Mouse (Mus musculus): ENCODE results near the gene Ism2. TPM values are rescaled to one million over a fixed set of nuclear protein-coding genes. Genes with fewer than 3 reads are reported as not detected.

The Ism2 gene
- polyA plus RNA-seq, 1 experiment from 2014 or later: 1.4 TPM

DNA sequence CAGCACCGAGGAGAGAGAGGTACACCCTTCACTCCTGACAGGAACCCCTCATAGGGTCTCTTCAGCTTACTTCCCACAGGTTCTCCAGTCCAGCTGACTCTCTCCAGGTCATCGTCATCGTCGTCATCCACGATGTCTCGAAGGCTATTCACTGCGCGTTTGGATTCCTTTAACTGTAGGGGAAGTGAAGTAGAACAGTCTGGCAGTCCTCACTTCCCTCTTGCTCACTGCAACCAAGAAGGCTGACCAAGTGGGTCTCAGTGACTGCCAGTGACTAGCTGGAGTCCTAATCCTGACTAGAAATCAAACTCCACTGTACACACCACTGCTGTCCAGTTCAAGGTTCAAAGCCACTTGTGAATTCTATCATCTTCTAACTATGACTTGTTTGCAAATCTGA is 38.9 kb downstream of the Ism2 start:
- no peak for DNase-seq (ENCODE audit: low spot score)
- H3K36me3 ChIP-seq: peaks cover 82% of the 10 kb centered on the region
- H3K4me1 ChIP-seq: peaks cover 10% of the 10 kb centered on the region
- H3K4me3 ChIP-seq: no peak overlapping the region
- no peaks in the 10 kb centered on the region for H3K9me3 ChIP-seq (replicated peaks)
- 93% methylated on average over 8 of the region's 8 CpGs for WGBS
- no peak overlapping the region for H3K27ac ChIP-seq (replicated peaks)
- no peaks in the 10 kb centered on the region for H3K27me3 ChIP-seq (ENCODE audit: low read depth, poor library complexity, severe bottlenecking)

DNA sequence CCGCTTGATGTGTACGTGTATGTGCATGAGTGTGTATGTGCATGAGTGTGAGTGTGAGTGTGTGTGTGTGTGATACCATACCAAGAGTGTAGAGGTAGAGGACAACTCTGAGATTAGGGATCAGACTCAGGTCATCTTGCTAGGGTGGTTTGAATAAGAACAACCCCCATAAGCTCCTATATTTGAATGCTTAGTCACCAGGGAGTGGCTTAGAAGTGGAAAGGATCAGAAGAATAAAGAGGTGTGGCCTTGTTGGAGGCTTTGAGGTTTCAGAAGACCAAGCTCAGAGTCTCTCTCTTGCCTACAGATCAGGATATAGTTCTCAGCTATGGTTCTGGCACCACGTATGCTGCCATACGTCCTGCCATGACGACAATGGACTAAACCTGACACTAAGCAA is 42.9 kb downstream of the Ism2 start:
- Histone ChIP-seq H3K27me3 (ENCODE audit: low read depth, poor library complexity, severe bottlenecking) (no peaks in the 10 kb centered on the region), H3K36me3 (peaks cover 95% of the 10 kb centered on the region), H3K9me3 (replicated peaks) (no peaks in the 10 kb centered on the region), H3K4me1 (no peaks in the 10 kb centered on the region), H3K27ac (replicated peaks) (no peak overlapping the region), H3K4me3 (no peak overlapping the region)
- WGBS: 94% methylated on average over 5 of the region's 5 CpGs
- no peak for DNase-seq (ENCODE audit: low spot score)

DNA sequence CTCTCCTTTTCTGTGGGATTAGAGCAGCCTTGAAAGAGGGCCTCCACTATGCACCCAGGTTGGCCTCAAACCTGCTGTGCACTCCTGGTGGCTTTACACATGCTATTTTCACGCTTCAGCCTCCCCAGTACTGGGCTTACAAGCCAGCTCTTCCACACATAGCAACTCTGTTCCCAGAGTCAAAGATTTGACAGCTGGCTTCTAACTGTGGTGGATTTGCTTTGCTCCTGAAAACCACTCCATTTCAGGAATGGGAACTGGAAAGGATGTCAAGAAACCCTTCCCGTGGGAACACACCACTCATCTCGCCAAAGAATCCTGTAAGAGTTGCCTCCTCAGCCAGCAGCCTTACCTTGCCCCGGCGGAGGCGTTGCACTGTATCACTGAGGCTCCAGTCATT is 45.6 kb downstream of the Ism2 start:
- Histone ChIP-seq H3K27me3 (ENCODE audit: low read depth, poor library complexity, severe bottlenecking) (no peaks in the 10 kb centered on the region), H3K27ac (replicated peaks) (no peak overlapping the region), H3K9me3 (replicated peaks) (no peaks in the 10 kb centered on the region), H3K4me3 (no peak overlapping the region), H3K36me3 (peaks cover 96% of the 10 kb centered on the region), H3K4me1 (no peaks in the 10 kb centered on the region)
- DNase-seq (ENCODE audit: low spot score): no peak
- WGBS: 92% methylated on average over 6 of the region's 6 CpGs

DNA sequence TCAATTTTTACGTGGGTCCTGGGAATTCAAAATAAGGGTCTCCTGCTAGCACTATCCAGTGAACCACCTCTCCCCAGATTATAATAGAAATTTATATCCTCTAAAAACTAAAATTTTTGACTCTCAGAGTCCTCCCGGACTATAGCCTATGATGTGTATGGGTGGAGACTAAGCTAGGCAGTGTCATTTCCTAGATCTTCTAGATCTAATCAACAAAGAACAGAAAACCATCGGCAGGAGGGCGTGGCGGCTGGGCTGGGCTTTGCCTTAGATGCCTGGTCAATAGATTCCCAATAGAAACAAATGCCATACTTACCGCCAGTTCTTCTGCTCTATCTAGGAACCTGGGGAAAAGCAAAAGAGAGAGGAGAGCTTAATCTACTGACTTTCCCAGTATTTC is 49.3 kb downstream of the Ism2 start:
- no peaks in the 10 kb centered on the region for H3K9me3 ChIP-seq (replicated peaks)
- DNase-seq (ENCODE audit: low spot score): no peak
- no peaks in the 10 kb centered on the region for H3K4me1 ChIP-seq
- H3K4me3 ChIP-seq: no peak overlapping the region
- H3K27me3 ChIP-seq (ENCODE audit: low read depth, poor library complexity, severe bottlenecking): no peaks in the 10 kb centered on the region
- H3K36me3 ChIP-seq: peaks cover 92% of the 10 kb centered on the region
- no peak overlapping the region for H3K27ac ChIP-seq (replicated peaks)
- WGBS: 95% methylated on average over 6 of the region's 6 CpGs

DNA sequence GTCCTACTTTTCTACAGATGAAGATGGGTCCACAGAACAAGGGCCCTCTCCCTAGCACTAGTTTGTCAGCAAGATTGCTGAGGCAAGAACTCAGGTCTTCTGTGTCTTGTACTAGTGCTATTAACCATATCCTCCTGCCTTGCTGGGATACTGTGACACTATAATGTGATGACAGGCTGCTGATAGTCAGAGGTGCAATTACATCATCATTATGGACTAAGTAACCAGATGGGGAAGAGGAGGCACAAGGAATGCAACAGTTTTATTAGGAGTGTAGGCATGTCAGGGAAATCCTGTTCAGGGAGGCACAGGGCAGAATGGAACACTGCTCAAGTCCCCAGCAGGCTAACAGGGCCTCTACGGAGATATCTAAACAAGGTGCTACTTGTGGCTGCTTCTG is 60.9 kb downstream of the Ism2 start, which contains the start of gene Noxred1:
TSS of gene Noxred1 (minus strand) at position 101 of the 400 bp plus-strand sequence.
- 89% methylated on average over 1 of the region's 1 CpGs for WGBS
- no peaks in the 10 kb centered on the region for H3K9me3 ChIP-seq (replicated peaks)
- no peaks in the 10 kb centered on the region for H3K4me1 ChIP-seq

DNA sequence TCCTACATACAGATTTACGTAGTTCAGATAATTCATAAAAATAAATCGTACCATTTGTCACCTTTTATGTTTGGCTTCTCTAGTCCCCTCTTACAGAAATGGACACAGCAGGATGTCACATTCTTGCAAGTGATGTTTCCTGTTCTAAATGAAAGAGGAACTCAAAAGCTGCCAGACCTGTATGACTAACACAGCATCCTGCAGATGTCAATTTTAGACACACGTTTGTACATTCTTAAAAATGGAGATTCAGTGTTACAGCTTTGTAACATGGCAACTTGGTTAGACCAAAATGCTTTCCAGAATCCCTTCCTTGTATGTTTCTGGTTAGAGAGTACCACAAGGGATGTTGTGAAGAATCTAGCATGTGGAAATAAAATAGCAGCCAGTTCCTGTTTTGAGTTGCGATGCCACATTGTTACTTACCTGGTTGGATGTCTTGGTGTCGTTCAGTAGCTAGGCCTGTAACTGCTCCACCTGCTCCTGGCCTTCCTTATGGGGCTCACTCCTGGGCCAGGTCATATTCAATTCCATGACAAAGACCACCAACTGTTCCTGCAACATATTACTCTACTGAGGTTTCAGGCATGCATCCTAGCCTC is 62.5 kb downstream of the Ism2 start:
- WGBS: 85% methylated on average over 5 of the region's 5 CpGs
- Histone ChIP-seq H3K27me3 (ENCODE audit: low read depth, poor library complexity, severe bottlenecking) (no peaks in the 10 kb centered on the region), H3K27ac (replicated peaks) (no peak overlapping the region), H3K36me3 (peaks cover 41% of the 10 kb centered on the region), H3K9me3 (replicated peaks) (no peaks in the 10 kb centered on the region), H3K4me3 (no peak overlapping the region), H3K4me1 (no peaks in the 10 kb centered on the region)
- DNase-seq (ENCODE audit: low spot score): no peak

More for the DNA sequence above, 60.9 kb downstream of the Ism2 start, which contains the start of gene Noxred1:
- Histone ChIP-seq H3K27me3 (ENCODE audit: low read depth, poor library complexity, severe bottlenecking) (no peaks in the 10 kb centered on the region), H3K36me3 (peaks cover 53% of the 10 kb centered on the region), H3K27ac (replicated peaks) (no peak within 1 kb of the TSS), H3K4me3 (no peak within 1 kb of the TSS)
- no peak for DNase-seq (ENCODE audit: low spot score)

DNA sequence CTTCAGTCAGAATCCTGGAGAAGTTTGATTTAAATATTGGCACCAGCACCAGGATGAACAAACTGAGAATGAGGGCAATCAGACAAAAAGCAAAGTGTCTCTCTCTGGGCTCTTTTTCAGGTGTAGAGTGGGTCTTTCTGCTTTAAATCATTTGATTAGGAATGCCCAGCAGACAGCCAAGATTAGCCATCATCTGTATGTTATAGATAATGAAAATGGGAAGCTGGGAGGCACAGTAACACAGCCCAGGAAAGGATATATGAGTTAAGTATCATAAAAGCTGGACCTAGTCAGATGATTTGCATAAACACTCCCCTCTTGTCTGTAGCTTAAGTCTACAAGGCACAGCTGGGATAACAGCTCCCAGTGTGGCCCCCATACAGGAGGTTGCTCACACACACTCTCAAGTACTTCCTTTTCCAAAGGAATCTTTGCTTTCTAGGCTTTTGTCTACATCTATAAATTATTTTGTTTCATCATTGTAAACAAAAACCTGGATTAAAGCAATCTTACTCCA is 69.1 kb downstream of the Ism2 start:
- Histone ChIP-seq H3K9me3 (replicated peaks) (no peaks in the 10 kb centered on the region), H3K36me3 (no peaks in the 10 kb centered on the region), H3K27ac (replicated peaks) (no peak overlapping the region)

DNA sequence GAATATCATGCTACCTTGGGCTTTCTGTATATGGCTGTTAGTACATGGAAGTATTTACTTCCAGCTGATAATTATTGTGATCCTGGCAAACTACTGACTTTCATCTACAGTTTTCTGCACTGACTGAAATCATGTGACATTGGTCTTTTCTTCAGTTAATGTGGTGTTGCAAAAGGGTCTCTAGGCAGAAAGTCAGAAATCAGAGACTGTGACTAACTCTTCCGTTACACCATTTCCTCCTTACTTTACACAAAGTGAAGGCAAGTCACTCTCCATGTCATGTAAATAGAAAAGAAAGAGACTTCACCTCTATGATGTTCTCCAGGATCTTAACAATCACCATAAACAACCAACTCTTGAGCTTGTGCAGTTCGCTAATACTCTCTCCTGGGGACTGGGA is 69.9 kb downstream of the Ism2 start:
- Histone ChIP-seq H3K9me3 (replicated peaks) (no peaks in the 10 kb centered on the region), H3K4me1 (no peaks in the 10 kb centered on the region), H3K27ac (replicated peaks) (no peak overlapping the region), H3K27me3 (ENCODE audit: low read depth, poor library complexity, severe bottlenecking) (no peaks in the 10 kb centered on the region), H3K36me3 (no peaks in the 10 kb centered on the region), H3K4me3 (no peak overlapping the region)
- 91% methylated on average over 2 of the region's 2 CpGs for WGBS
- no peak for DNase-seq (ENCODE audit: low spot score)

More for the DNA sequence above, 69.1 kb downstream of the Ism2 start:
- H3K4me3 ChIP-seq: no peak overlapping the region
- no peaks in the 10 kb centered on the region for H3K27me3 ChIP-seq (ENCODE audit: low read depth, poor library complexity, severe bottlenecking)
- no peaks in the 10 kb centered on the region for H3K4me1 ChIP-seq
- DNase-seq (ENCODE audit: low spot score): no peak

Small RNA genes within 50 kb of the gene (microRNA-seq; reads per million reads assigned to microRNA genes)
- not detected for gene Gm47293

Other genes with a start within 250 kb of the Ism2 start
- 0.32 and 0.62 TPM in 2 replicates for gene Ngb, start 197.2 kb downstream of the Ism2 start, polyA plus RNA-seq (2016; fragmentation: Nextera tagmentation; extraction: Ambion mirVana)
- gene Gstz1, start 152.5 kb downstream of the Ism2 start, polyA plus RNA-seq (2016; fragmentation: Nextera tagmentation; extraction: Ambion mirVana): 33.0 and 34.3 TPM in 2 replicates
- gene Pomt2, start 151.7 kb downstream of the Ism2 start, polyA plus RNA-seq (2016; fragmentation: Nextera tagmentation; extraction: Ambion mirVana): 16.5 and 17.7 TPM in 2 replicates
- gene Samd15, start 100.0 kb downstream of the Ism2 start, polyA plus RNA-seq (2016; fragmentation: Nextera tagmentation; extraction: Ambion mirVana): 0.66 and 1.4 TPM in 2 replicates
- 2.7 and 3.7 TPM in 2 replicates for gene Tmed8, start 99.3 kb downstream of the Ism2 start, polyA plus RNA-seq (2016; fragmentation: Nextera tagmentation; extraction: Ambion mirVana)
- 0.82 and 0.83 TPM in 2 replicates for gene Noxred1, start 61.0 kb downstream of the Ism2 start, polyA plus RNA-seq (2016; fragmentation: Nextera tagmentation; extraction: Ambion mirVana)
- gene Vipas39, start 33.4 kb downstream of the Ism2 start, polyA plus RNA-seq (2016; fragmentation: Nextera tagmentation; extraction: Ambion mirVana): 54.8 and 59.6 TPM in 2 replicates
- 243 and 272 TPM in 2 replicates for gene Ahsa1, start 33.2 kb downstream of the Ism2 start, polyA plus RNA-seq (2016; fragmentation: Nextera tagmentation; extraction: Ambion mirVana)
- gene Sptlc2, start 88.7 kb upstream of the Ism2 start, polyA plus RNA-seq (2016; fragmentation: Nextera tagmentation; extraction: Ambion mirVana): 50.9 and 57.6 TPM in 2 replicates
- gene Slirp, start 144.2 kb upstream of the Ism2 start, polyA plus RNA-seq (2016; fragmentation: Nextera tagmentation; extraction: Ambion mirVana): 283 and 318 TPM in 2 replicates
- 59.6 and 64.2 TPM in 2 replicates for gene Alkbh1, start 144.3 kb upstream of the Ism2 start, polyA plus RNA-seq (2016; fragmentation: Nextera tagmentation; extraction: Ambion mirVana)
- gene Snw1, start 172.6 kb upstream of the Ism2 start, polyA plus RNA-seq (2016; fragmentation: Nextera tagmentation; extraction: Ambion mirVana): 159 and 161 TPM in 2 replicates
- gene Gm5788, start 195.0 kb upstream of the Ism2 start, polyA plus RNA-seq (2016; fragmentation: Nextera tagmentation; extraction: Ambion mirVana): not detected in 2 replicates
- gene Gm8300, start 214.6 kb upstream of the Ism2 start, polyA plus RNA-seq (2016; fragmentation: Nextera tagmentation; extraction: Ambion mirVana): not detected in 2 replicates